Mouse (Mus musculus) ovary, postnatal 10 days (tissue): ENCODE data around the gene Dusp28.
A peak's percentile ranks its signal among the peaks of the same experiment; 100 is the strongest.

ENCODE experiments used
- DNase-seq: peaks from one replicate; pipeline ENCODE4 v3.0.0; 2022; ENCODE audit warnings: low spot score

Gene Dusp28

GRCm38 (mm10) chr1:92937797-92938196, 31.0 kb downstream of the Dusp28 start:
- no peak for DNase-seq

- no peak for DNase-seq
These were observed 33.0 kb downstream of the Dusp28 start for GRCm38 (mm10) chr1:92939746-92940145.

GRCm38 (mm10) chr1:92943219-92943989, 36.6 kb downstream of the Dusp28 start:
- no peak for DNase-seq

DNA sequence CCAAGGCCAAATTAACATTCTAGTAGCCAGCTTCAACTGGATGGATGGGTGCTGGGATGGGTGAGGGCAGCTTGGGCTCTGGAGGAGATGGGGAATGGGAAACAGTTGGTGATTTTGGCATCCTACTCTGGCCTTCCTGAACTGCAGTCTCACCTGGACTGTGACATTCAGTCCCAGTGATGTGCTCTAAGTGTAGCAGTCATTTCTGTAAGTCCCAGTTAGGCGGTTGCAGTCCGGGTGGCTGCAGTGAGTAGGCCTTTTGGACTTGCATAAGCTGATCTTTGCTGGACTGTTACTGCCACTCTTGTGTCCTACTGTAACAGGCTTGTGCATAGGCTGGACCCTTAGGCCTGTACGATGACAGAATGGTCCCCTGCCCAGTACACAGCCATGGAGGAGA, 41.2 kb downstream of the Dusp28 start:
- no peak for DNase-seq

DNA sequence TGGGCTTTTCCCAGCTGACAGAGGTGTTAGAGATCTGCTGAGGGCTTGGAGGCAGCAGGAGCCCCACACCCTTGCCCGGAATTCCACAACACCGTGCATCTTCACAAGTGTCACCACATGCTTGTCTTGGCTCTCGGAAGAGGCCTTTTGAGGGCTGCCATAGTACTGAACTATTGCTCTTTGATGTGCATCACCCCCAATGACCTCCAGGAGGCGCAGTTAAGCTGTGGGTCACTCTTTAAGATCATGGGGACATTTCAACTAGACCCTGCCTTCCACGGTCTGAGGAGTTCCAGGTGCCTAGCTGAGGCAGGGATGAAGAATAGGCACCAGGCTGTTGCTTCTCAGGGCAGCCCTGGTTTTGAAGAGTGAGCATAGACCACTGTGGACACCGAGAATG, 42.6 kb downstream of the Dusp28 start:
- no peak for DNase-seq

DNA sequence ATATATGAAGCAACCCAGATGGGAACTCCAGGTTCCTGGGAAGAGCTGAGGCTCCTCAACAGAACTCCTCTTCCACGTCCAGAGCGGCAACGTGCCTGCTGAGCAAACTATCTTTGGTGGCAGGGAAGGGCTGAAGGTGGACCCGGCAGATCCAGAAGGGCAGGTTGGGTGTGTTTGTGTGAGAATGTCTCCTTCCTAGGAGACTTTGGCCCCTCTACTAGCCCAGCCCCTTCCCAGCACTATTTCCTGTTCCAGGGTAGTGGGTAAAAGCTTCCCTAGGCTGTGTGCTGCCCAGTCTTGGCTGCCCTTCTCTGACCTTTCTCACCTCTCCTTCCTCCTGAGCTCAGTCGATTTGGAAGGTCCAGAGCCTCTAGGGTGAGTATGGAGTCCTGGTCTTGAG, 43.8 kb downstream of the Dusp28 start, which contains the start of gene Gpr35:
Gpr35 (plus strand) TSS at position 259 of the 400 bp plus-strand sequence.
- no peak for DNase-seq

DNA sequence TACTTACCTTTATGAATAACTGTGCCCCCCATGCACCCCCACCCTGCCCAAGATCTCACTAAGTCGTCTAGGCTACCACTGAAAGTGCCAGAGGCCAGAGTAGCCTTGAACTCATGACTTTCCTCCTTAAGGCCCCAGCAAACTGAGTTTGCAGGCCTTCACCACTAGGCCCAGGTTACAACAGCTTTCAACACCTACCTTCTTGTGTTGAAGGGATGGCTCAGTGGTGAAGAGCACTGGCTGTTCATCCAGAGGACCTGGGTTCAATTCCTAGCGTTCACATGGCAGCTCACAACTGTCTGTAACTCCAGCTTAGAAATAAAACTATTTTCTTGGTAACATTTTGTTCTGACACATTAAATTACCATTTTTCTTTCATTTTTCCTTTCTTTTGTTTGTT, 46.9 kb downstream of the Dusp28 start:
- no peak for DNase-seq

DNA sequence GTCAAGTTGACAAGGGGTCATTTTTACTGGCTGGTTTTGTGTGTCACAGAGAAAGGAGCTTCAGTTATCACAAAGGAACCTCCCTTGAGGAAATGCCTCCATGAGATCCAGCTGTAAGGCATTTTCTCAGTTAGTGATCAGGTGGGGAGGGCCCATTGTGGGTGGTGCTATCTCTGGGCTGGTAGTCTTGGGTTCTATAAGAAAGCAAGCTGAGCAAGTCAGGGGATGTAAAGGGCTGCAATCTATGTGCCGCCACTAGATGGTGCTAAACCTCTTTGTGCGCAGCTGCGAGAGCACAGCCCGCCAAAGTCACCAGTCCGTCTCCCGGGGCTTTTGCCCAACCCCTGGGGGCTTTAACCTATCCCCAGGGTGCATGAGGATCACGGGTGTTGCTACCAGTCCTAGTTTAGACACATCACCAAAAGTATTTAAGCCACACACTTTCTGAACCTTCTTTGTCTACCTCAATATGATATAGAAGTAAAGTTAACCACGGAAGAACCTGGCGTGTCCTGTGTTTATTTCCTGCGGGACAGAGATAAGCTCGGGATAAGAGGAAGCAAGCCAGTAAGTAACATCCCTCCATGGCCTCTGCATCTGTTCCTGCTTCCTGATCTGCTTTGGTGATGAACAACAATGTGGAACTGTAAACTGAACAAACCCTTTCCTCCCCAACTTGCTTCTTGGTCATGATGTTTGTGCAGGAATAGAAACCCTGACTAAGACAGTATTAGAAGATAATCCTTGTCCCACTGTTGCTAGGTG, 50.0 kb downstream of the Dusp28 start:
- DNase-seq: peak; percentile 49
